Mouse (Mus musculus) embryonic facial prominence, embryonic 12.5 days (tissue): ENCODE data around the gene Prex1. TPM values are rescaled to one million over a fixed set of nuclear protein-coding genes. Genes with fewer than 3 reads are reported as not detected.

ENCODE experiments used
- ATAC-seq: fragments of 200-750 bp; cut with Nextera tagmentation; 2 replicates; pipeline ENCODE4 v1.8.0; 2017; ENCODE audit not compliant: insufficient number of reproducible peaks, insufficient read depth, low FRiP score, low TSS enrichment
- H3K27ac ChIP-seq: fragments of 300-500 bp; sonication (generic); 2 replicates; pipeline ENCODE4 v1.5.1; 2016; ENCODE audit warnings: mild to moderate bottlenecking
- H3K27me3 ChIP-seq: fragments of 300-500 bp; sonication (generic); 2 replicates; pipeline ENCODE4 v1.6.1; 2016; ENCODE audit warnings: mild to moderate bottlenecking, moderate library complexity
- H3K36me3 ChIP-seq: fragments of 300-500 bp; sonication (generic); 2 replicates; pipeline ENCODE4 v1.6.1; 2016; ENCODE audit warnings: mild to moderate bottlenecking
- H3K4me1 ChIP-seq: fragments of 300-500 bp; sonication (generic); 2 replicates; pipeline ENCODE4 v1.6.1; 2016
- H3K4me2 ChIP-seq: fragments of 300-500 bp; sonication (generic); replicated peaks from 2 replicates; pipeline ENCODE4 v1.6.1; 2016; ENCODE audit warnings: mild to moderate bottlenecking, moderate library complexity
- H3K4me3 ChIP-seq: fragments of 300-500 bp; sonication (generic); 2 replicates; pipeline ENCODE4 v1.5.1; 2016; ENCODE audit warnings: mild to moderate bottlenecking
- H3K9ac ChIP-seq: fragments of 300-500 bp; sonication (generic); 2 replicates; pipeline ENCODE4 v1.6.1; 2016; ENCODE audit warnings: mild to moderate bottlenecking, moderate library complexity
- H3K9me3 ChIP-seq: fragments of 300-500 bp; sonication (generic); 2 replicates; pipeline ENCODE4 v1.6.1; 2016; ENCODE audit warnings: mild to moderate bottlenecking, moderate library complexity
- WGBS: fragments of 180-500 bp; shearing (Covaris S2); methylation state at CpG from one replicate; pipeline ENCODE4 v1.1.7; 2016; 5-methylcytosine and 5-hydroxymethylcytosine counted together
- polyA plus RNA-seq: library from polyadenylated mRNA; unstranded; fragments of >200 nt; fragmentation: Nextera tagmentation; extraction: Ambion mirVana; gene quantifications from 2 replicates; pipeline ENCODE4 v1.2.1, GENCODE M21; 2016

Gene Prex1
- polyA plus RNA-seq, 1 experiment from 2014 or later = 36.2 TPM

DNA sequence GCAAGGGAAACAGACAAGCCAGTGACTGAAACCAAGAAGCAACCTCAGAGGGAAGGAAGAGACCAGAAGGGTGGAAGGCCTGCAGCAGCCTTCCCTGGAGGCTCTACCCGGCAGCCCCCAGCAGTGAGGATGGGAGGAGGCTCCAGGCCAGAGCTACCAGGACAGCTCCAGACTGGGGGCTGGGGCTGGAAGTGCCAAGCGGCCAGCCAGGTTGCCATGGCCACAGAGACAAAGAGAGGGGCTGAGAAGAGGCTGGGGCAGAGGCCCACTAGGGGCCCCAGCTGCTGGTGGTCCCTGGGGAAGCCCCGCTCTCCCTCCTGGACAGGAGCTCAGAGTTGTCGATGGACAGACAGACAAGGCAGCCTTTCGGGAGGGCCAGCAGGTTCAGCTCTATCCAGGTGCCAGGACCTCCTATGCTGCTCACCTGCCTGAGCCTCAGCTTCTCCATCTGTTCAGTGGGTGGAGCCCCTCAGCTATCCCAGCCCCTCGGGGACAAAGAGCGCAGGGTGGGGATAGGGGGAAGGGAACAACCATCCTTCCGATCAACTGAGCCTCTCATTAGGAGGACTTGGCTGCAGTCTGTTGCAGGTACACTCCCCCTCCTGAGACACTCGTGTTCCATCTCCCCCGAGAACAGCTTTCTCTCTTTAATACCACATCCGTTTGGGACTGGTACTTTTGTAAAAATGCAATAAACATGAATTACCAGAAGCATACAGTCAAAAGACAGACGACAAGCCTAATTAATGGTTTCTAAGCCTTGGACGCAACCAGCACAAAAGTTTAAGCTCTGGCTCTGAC lies 34.5 kb downstream of the Prex1 start:
- peak overlapping the region; percentile 74 for H3K27ac ChIP-seq
- 34% methylated on average over 13 of the region's 13 CpGs for WGBS
- ATAC-seq = peak; percentile 47; the same call in 1 of the 2 replicates
- no peak overlapping the region for H3K4me3 ChIP-seq
- H3K4me2 ChIP-seq = no peak overlapping the region
- peaks cover 54% of the 10 kb centered on the region for H3K4me1 ChIP-seq
- H3K27me3 ChIP-seq = no peaks in the 10 kb centered on the region
- no peak overlapping the region for H3K9ac ChIP-seq
- H3K9me3 ChIP-seq = no peaks in the 10 kb centered on the region
- H3K36me3 ChIP-seq = no peaks in the 10 kb centered on the region

DNA sequence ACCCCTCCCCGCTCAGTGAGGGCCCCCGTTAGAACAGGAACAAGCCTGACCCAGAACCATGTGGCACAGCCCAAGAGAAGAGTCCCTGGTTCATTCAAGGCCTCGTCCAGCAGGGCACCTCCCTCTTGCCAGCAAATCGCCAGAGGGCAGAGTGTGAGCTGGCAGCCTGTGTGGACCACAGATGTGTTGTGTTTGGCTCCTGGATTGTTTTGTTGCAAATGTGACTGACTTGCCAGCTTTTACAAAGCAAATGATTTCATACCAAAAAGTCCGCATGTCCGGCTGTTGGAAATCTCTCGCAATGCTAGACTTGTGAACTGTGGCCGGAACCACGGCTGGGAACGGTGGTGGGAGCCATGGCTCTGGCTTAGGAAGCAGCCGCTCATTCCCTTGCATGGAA lies 36.7 kb downstream of the Prex1 start:
- Histone ChIP-seq H3K27ac (no peak overlapping the region), H3K9ac (no peak overlapping the region)

DNA sequence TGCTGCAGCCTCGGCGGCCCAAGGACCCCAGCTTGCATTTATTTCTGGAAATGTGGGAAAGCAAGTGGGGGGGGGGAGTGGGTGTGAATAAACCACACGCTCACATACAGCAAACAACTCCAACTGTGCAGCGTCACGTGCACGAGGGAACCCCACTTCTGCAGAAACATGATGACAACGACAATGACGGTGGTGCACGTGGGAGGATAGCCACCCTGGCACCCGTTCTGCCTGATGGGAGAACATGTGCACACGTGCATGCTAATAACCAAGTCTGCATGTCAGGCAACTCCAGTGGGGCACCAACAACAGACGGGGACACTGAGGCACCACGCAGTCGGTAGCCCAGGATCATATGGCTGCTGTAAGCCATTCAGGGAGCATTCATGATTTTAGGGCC lies 37.1 kb downstream of the Prex1 start:
- no peaks in the 10 kb centered on the region for H3K27me3 ChIP-seq
- 79% methylated on average over 14 of the region's 14 CpGs for WGBS
- no peak overlapping the region for H3K27ac ChIP-seq
- no peak overlapping the region for H3K4me3 ChIP-seq
- peaks cover 45% of the 10 kb centered on the region for H3K4me1 ChIP-seq
- ATAC-seq = no peak
- H3K4me2 ChIP-seq = no peak overlapping the region
- no peaks in the 10 kb centered on the region for H3K36me3 ChIP-seq
- H3K9me3 ChIP-seq = no peaks in the 10 kb centered on the region
- no peak overlapping the region for H3K9ac ChIP-seq

More for the DNA sequence above, 36.7 kb downstream of the Prex1 start:
- WGBS = 73% methylated on average over 11 of the region's 11 CpGs
- peaks cover 40% of the 10 kb centered on the region for H3K4me1 ChIP-seq
- H3K4me2 ChIP-seq = no peak overlapping the region
- no peak for ATAC-seq
- no peak overlapping the region for H3K4me3 ChIP-seq
- H3K9me3 ChIP-seq = no peaks in the 10 kb centered on the region
- H3K27me3 ChIP-seq = no peaks in the 10 kb centered on the region
- H3K36me3 ChIP-seq = no peaks in the 10 kb centered on the region

DNA sequence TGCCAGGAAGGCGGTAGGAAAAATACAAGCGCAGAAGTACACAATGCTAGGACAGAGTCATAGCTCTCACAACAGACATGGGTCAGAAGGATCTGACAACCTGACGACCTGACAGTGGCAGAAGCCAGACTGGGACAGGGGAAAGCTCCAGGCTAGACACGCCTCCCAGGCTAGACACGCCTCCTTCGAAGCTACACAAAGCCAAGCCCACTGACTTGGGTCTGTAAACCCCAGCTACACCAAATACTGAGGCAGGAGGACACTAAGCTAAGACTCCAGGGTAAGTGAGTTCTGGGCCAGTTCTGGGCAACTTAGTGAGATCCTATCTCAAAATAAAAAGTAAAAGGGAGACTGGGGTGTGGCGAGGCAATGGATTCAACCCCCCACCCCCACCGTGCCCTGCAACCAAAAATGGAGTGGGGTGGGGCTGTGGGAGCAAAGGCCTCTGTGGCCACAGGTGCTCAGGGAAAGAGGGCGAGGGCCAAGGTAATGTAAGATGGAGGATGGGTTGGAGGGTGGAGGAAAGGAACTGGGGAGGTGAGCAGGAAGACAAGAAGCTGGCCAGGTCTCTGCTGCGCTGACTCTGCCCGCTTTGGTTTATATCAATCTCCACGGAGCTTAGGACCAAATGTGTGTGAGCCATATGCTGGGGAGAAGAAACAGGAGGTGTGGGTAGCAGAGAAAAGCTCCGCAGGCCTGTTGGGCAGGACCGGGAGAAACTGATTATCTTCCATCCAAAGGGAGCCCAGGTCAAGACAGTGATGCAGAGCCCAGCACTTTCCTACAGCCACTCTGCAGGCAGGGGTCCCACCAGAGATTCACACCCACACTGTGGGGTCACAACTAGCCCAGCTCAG lies 37.8 kb downstream of the Prex1 start:
- no peak for ATAC-seq
- no peaks in the 10 kb centered on the region for H3K9me3 ChIP-seq
- H3K27me3 ChIP-seq = no peaks in the 10 kb centered on the region
- 49% methylated on average over 14 of the region's 14 CpGs for WGBS
- H3K4me3 ChIP-seq = no peak overlapping the region
- H3K4me2 ChIP-seq = no peak overlapping the region
- H3K36me3 ChIP-seq = no peaks in the 10 kb centered on the region
- no peak overlapping the region for H3K9ac ChIP-seq
- H3K4me1 ChIP-seq = peaks cover 51% of the 10 kb centered on the region
- 0 out of 2 replicates have a peak overlapping the region, but pooled peaks have one; percentile 18 for H3K27ac ChIP-seq

DNA sequence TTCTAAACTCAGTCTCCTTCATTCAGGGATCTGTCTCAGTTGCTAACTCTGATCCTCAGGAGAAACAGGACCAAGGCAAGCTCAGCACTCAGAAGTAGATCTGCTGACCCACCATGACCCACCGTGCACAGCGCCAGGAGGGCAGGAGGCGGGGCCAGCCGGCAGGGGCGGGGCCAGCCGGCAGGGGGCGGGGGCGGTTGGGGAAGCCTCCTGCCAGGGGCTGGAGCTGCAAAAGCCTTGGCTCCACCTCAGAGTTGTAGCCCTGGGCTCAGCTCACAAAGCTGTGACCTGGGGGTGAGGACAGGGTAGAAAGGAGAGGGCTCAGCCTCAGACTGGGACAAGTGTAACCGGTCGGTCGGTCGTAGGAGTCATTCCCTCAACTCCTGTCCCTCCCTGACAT lies 38.9 kb downstream of the Prex1 start:
- H3K4me1 ChIP-seq = peaks cover 52% of the 10 kb centered on the region
- ATAC-seq = no peak
- H3K9ac ChIP-seq = no peak overlapping the region
- H3K4me3 ChIP-seq = no peak overlapping the region
- no peaks in the 10 kb centered on the region for H3K9me3 ChIP-seq
- H3K27ac ChIP-seq = no peak overlapping the region
- no peaks in the 10 kb centered on the region for H3K27me3 ChIP-seq
- WGBS = 7% methylated on average over 12 of the region's 12 CpGs
- H3K36me3 ChIP-seq = no peaks in the 10 kb centered on the region
- no peak overlapping the region for H3K4me2 ChIP-seq

DNA sequence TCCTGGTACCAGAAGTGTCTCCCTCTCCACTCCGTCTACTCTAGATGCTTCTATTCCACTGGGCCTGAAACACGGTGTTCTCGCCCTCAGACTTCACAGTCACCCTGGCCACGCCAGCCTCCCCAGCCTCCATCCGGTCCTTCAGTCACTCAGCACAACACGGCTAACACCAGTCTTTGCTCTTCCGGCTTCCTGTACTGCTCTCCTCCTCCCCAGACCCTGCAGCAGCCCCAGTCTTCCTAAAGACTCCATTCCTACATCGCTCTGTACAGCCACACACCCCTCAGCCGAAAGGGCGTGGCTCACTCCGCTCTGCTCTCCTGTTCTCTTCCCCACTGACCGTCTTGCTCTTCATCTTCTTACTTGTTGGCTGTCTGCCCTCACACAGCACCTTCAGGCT lies 39.7 kb downstream of the Prex1 start:
- peaks cover 52% of the 10 kb centered on the region for H3K4me1 ChIP-seq
- WGBS = 88% methylated on average over 12 of the region's 12 CpGs

DNA sequence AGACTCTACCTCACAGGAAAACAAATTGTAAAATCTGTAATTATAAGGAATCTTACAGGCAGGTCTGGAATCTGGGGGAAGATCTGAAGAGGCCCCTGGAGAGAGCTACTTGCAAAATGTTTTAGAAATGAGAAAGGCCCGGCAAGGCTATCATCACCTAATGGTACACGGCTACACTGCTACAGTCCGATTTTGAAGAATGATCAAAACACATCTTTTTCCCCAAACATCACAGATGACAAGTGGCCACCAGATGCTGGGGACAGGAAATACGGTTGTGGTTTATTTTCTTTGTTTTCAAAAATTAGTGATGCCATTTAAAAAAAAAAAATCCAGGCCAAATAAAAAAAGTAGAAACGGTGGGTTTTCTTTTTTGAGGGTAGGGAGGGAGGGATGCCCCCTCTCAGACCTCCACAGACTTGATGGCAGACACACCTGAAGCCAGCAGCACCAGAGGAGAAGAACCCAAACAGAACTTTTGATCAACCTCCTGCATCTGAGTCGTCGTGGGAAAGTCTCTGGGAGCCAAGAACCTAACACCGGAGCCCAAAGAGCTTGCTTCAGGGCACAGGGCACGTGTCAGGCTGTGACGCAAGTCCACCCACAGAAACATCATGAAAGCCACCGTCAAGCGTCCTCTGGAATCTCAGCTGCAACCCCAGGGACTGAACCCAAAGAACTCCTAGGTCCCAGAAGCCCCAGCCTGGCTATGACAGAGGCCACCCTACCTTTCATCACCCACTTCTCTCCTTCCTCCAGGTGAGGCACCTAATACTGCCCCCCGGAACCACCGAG lies 41.3 kb downstream of the Prex1 start:
- no peak for ATAC-seq

More for the DNA sequence above, 39.7 kb downstream of the Prex1 start:
- H3K27me3 ChIP-seq = no peaks in the 10 kb centered on the region
- no peak overlapping the region for H3K9ac ChIP-seq
- no peak overlapping the region for H3K4me2 ChIP-seq
- no peak overlapping the region for H3K27ac ChIP-seq
- H3K9me3 ChIP-seq = no peaks in the 10 kb centered on the region
- ATAC-seq = no peak
- H3K36me3 ChIP-seq = no peaks in the 10 kb centered on the region
- H3K4me3 ChIP-seq = no peak overlapping the region

DNA sequence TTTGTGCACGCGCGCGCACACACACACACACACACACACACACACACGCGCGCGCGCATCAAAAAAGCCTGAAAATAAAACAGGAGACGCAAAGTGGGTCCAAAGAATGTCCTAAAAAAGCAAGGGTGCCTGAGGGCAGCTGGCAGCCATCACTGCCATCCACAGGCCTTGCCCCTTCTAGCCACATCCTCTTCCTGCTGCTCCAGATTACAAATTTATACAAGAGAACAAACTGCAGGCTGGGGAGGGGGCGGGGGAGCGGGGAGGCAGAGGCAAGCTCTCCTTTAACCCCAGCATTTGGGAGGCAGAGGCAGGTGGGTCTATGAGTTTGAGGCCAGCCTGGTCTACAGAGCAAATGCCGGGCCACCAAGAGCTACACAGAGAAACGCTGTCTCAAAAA lies 42.0 kb downstream of the Prex1 start:
- no peaks in the 10 kb centered on the region for H3K36me3 ChIP-seq
- ATAC-seq = no peak
- 89% methylated on average over 14 of the region's 14 CpGs for WGBS
- H3K4me3 ChIP-seq = no peak overlapping the region
- peaks cover 60% of the 10 kb centered on the region for H3K4me1 ChIP-seq
- H3K4me2 ChIP-seq = no peak overlapping the region
- no peak overlapping the region for H3K9ac ChIP-seq
- peak overlapping the region; percentile 63 for H3K27ac ChIP-seq
- H3K9me3 ChIP-seq = no peaks in the 10 kb centered on the region
- H3K27me3 ChIP-seq = no peaks in the 10 kb centered on the region

More for the DNA sequence above, 41.3 kb downstream of the Prex1 start:
- 69% methylated on average over 14 of the region's 14 CpGs for WGBS
- no peak overlapping the region for H3K4me2 ChIP-seq
- H3K9me3 ChIP-seq = no peaks in the 10 kb centered on the region
- H3K9ac ChIP-seq = no peak overlapping the region
- H3K27ac ChIP-seq = 0 out of 2 replicates have a peak overlapping the region, but pooled peaks have one; percentile 63
- no peaks in the 10 kb centered on the region for H3K36me3 ChIP-seq
- no peaks in the 10 kb centered on the region for H3K27me3 ChIP-seq
- peaks cover 62% of the 10 kb centered on the region for H3K4me1 ChIP-seq
- no peak overlapping the region for H3K4me3 ChIP-seq

DNA sequence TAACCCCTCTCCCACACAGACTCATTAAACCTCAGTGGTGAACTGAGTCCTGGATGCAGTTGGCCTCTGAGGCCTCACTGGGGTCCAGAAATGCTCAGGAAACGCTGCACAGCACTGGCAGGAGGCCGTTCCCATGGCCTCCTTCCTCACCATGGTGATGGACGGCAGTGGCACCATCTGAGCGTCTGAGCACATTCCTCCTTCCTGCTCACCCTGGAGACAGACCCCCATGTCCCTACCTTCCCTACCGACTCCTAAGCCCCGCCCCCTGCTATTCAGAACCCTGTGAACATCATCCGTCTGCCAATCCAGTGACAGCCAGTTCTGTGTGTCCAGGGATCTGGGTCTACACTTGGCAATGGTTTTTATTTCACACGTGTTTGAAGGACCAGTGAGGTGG lies 42.6 kb downstream of the Prex1 start:
- H3K4me2 ChIP-seq = no peak overlapping the region
- H3K27me3 ChIP-seq = no peaks in the 10 kb centered on the region
- no peaks in the 10 kb centered on the region for H3K9me3 ChIP-seq
- peak overlapping the region; percentile 38; the same call in 1 of the 2 replicates for H3K27ac ChIP-seq
- WGBS = 24% methylated on average over 8 of the region's 8 CpGs
- H3K36me3 ChIP-seq = no peaks in the 10 kb centered on the region
- no peak for ATAC-seq
- H3K4me3 ChIP-seq = no peak overlapping the region
- H3K9ac ChIP-seq = no peak overlapping the region
- peaks cover 54% of the 10 kb centered on the region for H3K4me1 ChIP-seq

DNA sequence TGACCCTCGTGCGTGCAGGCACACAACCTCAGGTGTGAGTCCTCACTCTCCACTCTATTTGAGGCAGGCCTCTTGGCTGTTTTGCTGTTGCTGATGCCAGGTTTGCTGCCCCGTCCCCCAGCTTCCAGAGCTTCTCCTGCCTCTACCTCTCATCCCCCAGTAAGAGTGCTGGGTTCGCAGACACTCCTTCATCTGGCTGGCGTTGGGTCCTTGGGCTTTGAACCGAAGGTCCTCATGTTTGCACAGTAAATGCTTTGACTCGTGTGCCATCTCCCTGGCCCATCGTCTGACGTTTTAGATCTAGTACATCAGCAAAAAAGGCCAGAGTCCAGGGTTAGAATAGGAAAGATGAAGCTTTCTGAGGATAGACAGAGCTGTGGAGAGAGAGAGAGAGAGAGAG lies 43.7 kb downstream of the Prex1 start:
- peaks cover 43% of the 10 kb centered on the region for H3K4me1 ChIP-seq
- no peak for ATAC-seq
- no peaks in the 10 kb centered on the region for H3K9me3 ChIP-seq
- 81% methylated on average over 9 of the region's 9 CpGs for WGBS
- no peaks in the 10 kb centered on the region for H3K27me3 ChIP-seq
- no peaks in the 10 kb centered on the region for H3K36me3 ChIP-seq
- H3K4me2 ChIP-seq = no peak overlapping the region
- H3K27ac ChIP-seq = no peak overlapping the region
- H3K9ac ChIP-seq = no peak overlapping the region
- no peak overlapping the region for H3K4me3 ChIP-seq
